Mouse (Mus musculus) spleen, adult 2 months (tissue): Measurements from ENCODE around the gene Csn3.

Experiments
- CTCF ChIP-seq: fragments of 200-500 bp; IDR thresholded peaks from 2 replicates; pipeline ENCODE4 v1.5.1; 2011; ENCODE audit warnings: mild to moderate bottlenecking, inconsistent platforms; ENCODE audit not compliant: insufficient read depth, insufficient read length, insufficient replicate concordance; ENCODE audit errors: extremely low read depth
- POLR2A ChIP-seq: fragments of 200-500 bp; IDR thresholded peaks from 2 replicates; pipeline ENCODE4 v1.6.1; 2011; ENCODE audit warnings: low read depth, low read length, inconsistent platforms

GRCm38 (mm10) chr5:87969201-87969600 is 43.8 kb downstream of the Csn3 start, which contains the start of the genes 2310003L06Rik and Gm28434:
- TF ChIP-seq POLR2A (no peak), CTCF (no peak)
